Mouse (Mus musculus) hindbrain, embryonic 12.5 days (tissue): ENCODE data around the gene Plp1. TPM values are rescaled to one million over a fixed set of nuclear protein-coding genes. Genes with fewer than 3 reads are reported as not detected.
A peak's percentile ranks its signal among the peaks of the same experiment; 100 is the strongest.

Source experiments
- ATAC-seq: fragments of 200-750 bp; cut with Nextera tagmentation; 2 replicates; pipeline ENCODE4 v1.8.0; 2017; ENCODE audit warnings: moderate TSS enrichment; ENCODE audit not compliant: low FRiP score
- H3K27ac ChIP-seq: fragments of 300-500 bp; sonication (generic); 2 replicates; pipeline ENCODE4 v1.5.1; 2016; ENCODE audit warnings: mild to moderate bottlenecking
- H3K27me3 ChIP-seq: fragments of 300-500 bp; sonication (generic); 2 replicates; pipeline ENCODE4 v1.6.1; 2016; ENCODE audit warnings: mild to moderate bottlenecking
- H3K36me3 ChIP-seq: fragments of 300-500 bp; sonication (generic); 2 replicates; pipeline ENCODE4 v1.6.1; 2016; ENCODE audit warnings: mild to moderate bottlenecking
- H3K4me1 ChIP-seq: fragments of 300-500 bp; sonication (generic); 2 replicates; pipeline ENCODE4 v1.6.1; 2016
- H3K4me2 ChIP-seq: fragments of 300-500 bp; sonication (generic); replicated peaks from 2 replicates; pipeline ENCODE4 v1.6.1; 2016; ENCODE audit warnings: mild to moderate bottlenecking
- H3K4me3 ChIP-seq: fragments of 300-500 bp; sonication (generic); 2 replicates; pipeline ENCODE4 v1.5.1; 2016; ENCODE audit warnings: mild to moderate bottlenecking
- H3K9ac ChIP-seq: fragments of 300-500 bp; sonication (generic); 2 replicates; pipeline ENCODE4 v1.6.1; 2016; ENCODE audit warnings: mild to moderate bottlenecking, moderate library complexity
- H3K9me3 ChIP-seq: fragments of 300-500 bp; sonication (generic); replicated peaks from 2 replicates; pipeline ENCODE4 v1.6.1; 2016; ENCODE audit warnings: mild to moderate bottlenecking
- WGBS: fragments of 180-500 bp; shearing (Covaris S2); methylation state at CpG from one replicate; pipeline ENCODE4 v1.1.7; 2016; 5-methylcytosine and 5-hydroxymethylcytosine counted together
- polyA plus RNA-seq: library from polyadenylated mRNA; unstranded; fragments of >200 nt; fragmentation: Nextera tagmentation; extraction: Ambion mirVana; gene quantifications from 2 replicates; pipeline ENCODE4 v1.2.1, GENCODE M21; 2016

Gene Plp1
- 12.2 and 15.9 TPM in 2 replicates for polyA plus RNA-seq

DNA sequence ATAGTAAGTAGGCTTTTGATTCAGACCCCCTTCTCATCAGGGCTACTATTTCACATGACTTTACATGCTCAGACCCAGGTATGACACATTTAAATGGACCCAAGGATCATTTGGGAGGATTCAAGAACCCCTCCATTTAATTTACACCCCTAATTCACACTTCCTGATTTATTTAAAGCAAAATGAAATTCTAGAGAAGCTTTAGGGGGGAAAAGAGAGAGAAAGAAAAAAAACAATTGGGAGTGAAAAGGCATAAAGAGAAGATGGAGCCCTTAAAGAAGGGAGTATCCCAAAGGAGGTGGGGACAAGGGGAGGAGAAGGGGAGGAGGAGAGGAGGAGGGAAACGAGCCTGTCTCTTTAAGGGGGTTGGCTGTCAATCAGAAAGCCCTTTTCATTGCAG, at the start of gene Plp1:
Plp1 (plus strand) TSS at position 301 of the 400 bp plus-strand sequence.
- no peak within 1 kb of the TSS for H3K9ac ChIP-seq
- no peak within 1 kb of the TSS for H3K27ac ChIP-seq
- no peaks in the 10 kb centered on the region for H3K27me3 ChIP-seq
- WGBS = 17% methylated on average over 1 of the region's 1 CpGs
- no peak for ATAC-seq
- no peaks in the 10 kb centered on the region for H3K36me3 ChIP-seq
- no peak within 1 kb of the TSS for H3K4me3 ChIP-seq
- H3K9me3 ChIP-seq = no peaks in the 10 kb centered on the region
- H3K4me2 ChIP-seq = no peak within 1 kb of the TSS
- H3K4me1 ChIP-seq = no peaks in the 10 kb centered on the region

DNA sequence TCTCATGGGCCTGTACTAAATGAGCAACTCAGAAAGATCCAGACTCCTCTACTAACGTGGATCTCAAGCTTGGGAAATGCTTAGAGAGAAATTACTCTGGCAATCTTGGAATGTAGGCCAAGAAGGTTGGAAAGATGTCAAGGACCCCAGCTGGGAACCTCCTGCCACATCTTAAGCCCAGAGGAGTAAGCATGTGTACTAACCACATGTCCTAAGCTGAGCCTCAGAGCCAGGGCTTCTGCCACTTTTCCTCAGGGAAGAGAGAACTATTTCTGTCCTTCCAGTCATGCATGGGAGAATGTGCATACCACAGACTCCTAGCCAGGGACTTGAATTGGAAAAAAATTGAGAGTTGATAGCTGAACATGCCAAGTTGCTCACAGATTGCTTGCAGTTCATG, 49.4 kb upstream of the Plp1 start:
- Histone ChIP-seq H3K27ac (no peak overlapping the region), H3K4me2 (no peak overlapping the region), H3K27me3 (peaks cover 2% of the 10 kb centered on the region; the same call in 1 of the 2 replicates), H3K4me1 (no peaks in the 10 kb centered on the region), H3K4me3 (no peak overlapping the region), H3K36me3 (no peaks in the 10 kb centered on the region), H3K9me3 (no peaks in the 10 kb centered on the region), H3K9ac (no peak overlapping the region)
- ATAC-seq = no peak
- WGBS = 80% methylated on average over 1 of the region's 1 CpGs

- Histone ChIP-seq H3K27me3 (peaks cover 15% of the 10 kb centered on the region; the same call in 1 of the 2 replicates), H3K4me1 (no peaks in the 10 kb centered on the region), H3K4me2 (no peak overlapping the region), H3K4me3 (no peak overlapping the region), H3K9me3 (no peaks in the 10 kb centered on the region), H3K36me3 (no peaks in the 10 kb centered on the region), H3K9ac (no peak overlapping the region), H3K27ac (no peak overlapping the region)
- no peak for ATAC-seq
- 82% methylated on average over 3 of the region's 3 CpGs for WGBS
Observed at GRCm38 (mm10) chrX:136778046-136778445, 44.4 kb upstream of the Plp1 start.

DNA sequence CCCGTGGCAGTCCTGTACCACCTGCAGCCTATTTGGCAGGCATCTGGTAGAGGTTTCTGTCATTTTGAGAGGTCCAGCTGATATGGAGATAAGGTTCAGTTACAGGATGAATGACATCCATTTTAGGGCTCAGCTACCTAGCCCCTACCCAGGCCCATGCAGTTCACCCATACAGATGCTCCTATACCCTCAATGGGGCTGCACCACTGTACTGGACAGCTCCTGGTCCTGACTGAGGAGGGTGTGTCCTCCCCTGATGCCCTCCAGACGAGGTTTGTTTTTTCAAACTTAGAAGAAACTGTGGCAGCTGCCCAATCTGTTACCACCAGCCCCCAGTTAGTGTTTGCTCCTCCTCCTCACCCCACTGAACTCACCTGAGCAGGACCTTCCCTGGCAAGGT, 43.2 kb upstream of the Plp1 start:
- no peak for ATAC-seq
- 56% methylated on average over 2 of the region's 2 CpGs for WGBS
- Histone ChIP-seq H3K36me3 (no peaks in the 10 kb centered on the region), H3K4me2 (no peak overlapping the region), H3K4me3 (no peak overlapping the region), H3K27me3 (peaks cover 15% of the 10 kb centered on the region; the same call in 1 of the 2 replicates), H3K27ac (no peak overlapping the region), H3K4me1 (no peaks in the 10 kb centered on the region), H3K9ac (no peak overlapping the region), H3K9me3 (no peaks in the 10 kb centered on the region)

GRCm38 (mm10) chrX:136780041-136780440, 42.4 kb upstream of the Plp1 start, which contains the start of gene Glra4:
TSS of gene Glra4 (minus strand) at chrX:136780141.
- 77% methylated on average over 3 of the region's 3 CpGs for WGBS
- Histone ChIP-seq H3K4me1 (no peaks in the 10 kb centered on the region), H3K27me3 (peaks cover 15% of the 10 kb centered on the region; the same call in 1 of the 2 replicates), H3K9ac (no peak within 1 kb of the TSS), H3K4me3 (no peak within 1 kb of the TSS), H3K4me2 (no peak within 1 kb of the TSS), H3K36me3 (no peaks in the 10 kb centered on the region), H3K27ac (no peak within 1 kb of the TSS), H3K9me3 (no peaks in the 10 kb centered on the region)
- ATAC-seq = no peak

- Histone ChIP-seq H3K4me2 (no peak overlapping the region), H3K9me3 (no peaks in the 10 kb centered on the region), H3K4me3 (no peak overlapping the region), H3K36me3 (peaks cover 3% of the 10 kb centered on the region; the same call in 1 of the 2 replicates), H3K27me3 (0 out of 2 replicates have a peak, but pooled peaks cover 3% of the 10 kb centered on the region), H3K9ac (no peak overlapping the region), H3K4me1 (no peaks in the 10 kb centered on the region), H3K27ac (no peak overlapping the region)
- no peak for ATAC-seq
- WGBS = 83% methylated on average over 4 of the region's 4 CpGs
Observed at GRCm38 (mm10) chrX:136789446-136789845, 33.0 kb upstream of the Plp1 start.

DNA sequence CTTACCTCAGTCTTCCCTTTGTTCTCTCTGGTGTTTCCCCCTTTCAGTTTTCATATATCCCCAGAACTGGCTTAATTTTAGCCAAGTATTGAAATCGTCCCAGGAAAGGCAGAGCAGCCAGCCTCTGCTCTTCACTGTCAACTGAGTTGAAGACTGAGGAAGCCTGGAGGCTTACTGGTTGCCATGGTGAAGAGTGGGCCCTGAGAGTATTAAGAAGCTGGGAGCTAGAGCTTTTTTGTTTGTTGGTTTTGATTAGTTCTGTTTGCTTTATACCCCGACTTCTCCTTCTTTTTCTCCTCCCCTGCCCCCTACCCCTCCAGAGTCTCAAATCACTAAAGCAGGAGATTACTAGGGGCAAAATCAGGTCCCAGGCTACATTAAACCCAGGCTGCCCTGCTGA, 25.2 kb upstream of the Plp1 start:
- H3K4me1 ChIP-seq = no peaks in the 10 kb centered on the region
- 31% methylated on average over 2 of the region's 2 CpGs for WGBS
- no peaks in the 10 kb centered on the region for H3K9me3 ChIP-seq
- H3K36me3 ChIP-seq = no peaks in the 10 kb centered on the region
- no peak overlapping the region for H3K9ac ChIP-seq
- no peak overlapping the region for H3K4me2 ChIP-seq
- no peak for ATAC-seq
- no peak overlapping the region for H3K4me3 ChIP-seq
- H3K27me3 ChIP-seq = 0 out of 2 replicates have a peak, but pooled peaks cover 3% of the 10 kb centered on the region
- H3K27ac ChIP-seq = no peak overlapping the region

DNA sequence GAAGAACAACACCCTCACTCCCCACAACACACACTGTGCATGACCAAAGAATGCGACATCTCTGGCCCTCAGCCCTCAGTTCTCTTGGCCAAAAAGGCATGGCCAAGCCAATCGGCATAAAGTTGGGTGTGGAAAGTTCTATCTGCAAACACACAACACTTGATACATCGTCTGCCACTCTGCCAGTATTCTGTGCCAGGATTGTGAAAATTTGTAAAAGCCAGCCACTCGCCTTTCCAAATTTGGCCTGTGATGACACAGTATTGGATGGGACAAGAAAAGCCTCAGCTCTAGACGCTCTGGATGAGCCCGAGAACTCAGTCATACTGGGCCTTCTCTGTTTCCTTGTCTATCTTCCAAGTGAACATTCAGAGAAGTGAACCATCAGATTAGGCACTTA, 2.7 kb upstream of the Plp1 start:
- Histone ChIP-seq H3K4me3 (no peak overlapping the region), H3K27me3 (no peaks in the 10 kb centered on the region), H3K4me2 (no peak overlapping the region), H3K4me1 (no peaks in the 10 kb centered on the region), H3K9ac (no peak overlapping the region), H3K27ac (no peak overlapping the region), H3K9me3 (no peaks in the 10 kb centered on the region), H3K36me3 (no peaks in the 10 kb centered on the region)
- 93% methylated on average over 6 of the region's 6 CpGs for WGBS
- ATAC-seq = no peak

DNA sequence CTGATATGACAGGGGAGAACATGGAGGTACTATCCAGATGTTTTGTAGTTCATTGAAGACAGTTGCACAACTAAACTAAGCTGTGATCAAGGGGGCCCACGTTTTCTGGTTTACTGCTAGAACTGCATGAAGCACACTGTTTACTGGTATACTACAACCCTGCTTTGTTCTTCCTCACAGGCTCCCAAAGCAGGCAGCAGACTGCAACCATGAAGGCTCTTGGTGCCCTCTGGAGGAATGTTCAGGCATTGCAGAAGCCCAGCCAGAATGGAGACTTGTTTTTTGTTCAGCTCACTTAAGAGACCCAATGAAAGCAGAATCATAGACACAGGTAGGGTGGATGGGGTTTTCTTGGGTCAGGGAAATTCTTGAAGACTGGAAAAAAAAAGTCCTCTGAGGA, 2.2 kb upstream of the Plp1 start:
- no peak overlapping the region for H3K4me2 ChIP-seq
- H3K4me3 ChIP-seq = no peak overlapping the region
- ATAC-seq = peak; percentile 56; the same call in 1 of the 2 replicates
- WGBS = 6% methylated on average over 1 of the region's 1 CpGs
- H3K36me3 ChIP-seq = no peaks in the 10 kb centered on the region
- H3K4me1 ChIP-seq = no peaks in the 10 kb centered on the region
- no peaks in the 10 kb centered on the region for H3K27me3 ChIP-seq
- no peak overlapping the region for H3K9ac ChIP-seq
- no peaks in the 10 kb centered on the region for H3K9me3 ChIP-seq
- H3K27ac ChIP-seq = no peak overlapping the region

- H3K9ac ChIP-seq = no peak overlapping the region
- H3K27me3 ChIP-seq = no peaks in the 10 kb centered on the region
- no peak overlapping the region for H3K4me3 ChIP-seq
- no peak overlapping the region for H3K4me2 ChIP-seq
- H3K4me1 ChIP-seq = no peaks in the 10 kb centered on the region
- ATAC-seq = no peak
- H3K9me3 ChIP-seq = no peaks in the 10 kb centered on the region
- no peak overlapping the region for H3K27ac ChIP-seq
- H3K36me3 ChIP-seq = no peaks in the 10 kb centered on the region
- WGBS = 64% methylated on average over 4 of the region's 4 CpGs
Observed at GRCm38 (mm10) chrX:136825016-136825415, 2.5 kb downstream of the Plp1 start.

GRCm38 (mm10) chrX:136828610-136829009, 6.1 kb downstream of the Plp1 start:
- Histone ChIP-seq H3K27ac (no peak overlapping the region), H3K4me1 (no peaks in the 10 kb centered on the region), H3K9me3 (no peaks in the 10 kb centered on the region), H3K9ac (no peak overlapping the region), H3K4me2 (no peak overlapping the region), H3K27me3 (0 out of 2 replicates have a peak, but pooled peaks cover 5% of the 10 kb centered on the region), H3K4me3 (no peak overlapping the region), H3K36me3 (no peaks in the 10 kb centered on the region)
- ATAC-seq = no peak

- no peak overlapping the region for H3K9ac ChIP-seq
- no peaks in the 10 kb centered on the region for H3K36me3 ChIP-seq
- WGBS = 33% methylated on average over 3 of the region's 3 CpGs
- no peak overlapping the region for H3K4me3 ChIP-seq
- no peak overlapping the region for H3K4me2 ChIP-seq
- H3K27me3 ChIP-seq = no peaks in the 10 kb centered on the region
- H3K9me3 ChIP-seq = no peaks in the 10 kb centered on the region
- ATAC-seq = no peak
- no peak overlapping the region for H3K27ac ChIP-seq
- no peaks in the 10 kb centered on the region for H3K4me1 ChIP-seq
Observed at GRCm38 (mm10) chrX:136850300-136850699, 27.8 kb downstream of the Plp1 start.
